Mouse (Mus musculus) brain, embryonic 14.5 days (tissue): ENCODE results near the gene Add2. TPM values are rescaled to one million over a fixed set of nuclear protein-coding genes. Genes with fewer than 3 reads are reported as not detected.

Source experiments
- DNase-seq: peaks from one replicate; pipeline ENCODE4 v3.0.0-alpha.2; 2011; ENCODE audit warnings: low read depth
- CTCF ChIP-seq: fragments of 200-500 bp; IDR thresholded peaks from 2 replicates; pipeline ENCODE4 v1.5.1; 2012; ENCODE audit warnings: inconsistent platforms, mild to moderate bottlenecking, moderate library complexity, borderline replicate concordance; ENCODE audit not compliant: insufficient read depth, insufficient read length; ENCODE audit errors: extremely low read depth
- POLR2A ChIP-seq: fragments of 200-500 bp; IDR thresholded peaks from 2 replicates; pipeline ENCODE4 v1.6.1; 2012; ENCODE audit warnings: mild to moderate bottlenecking, inconsistent platforms, borderline replicate concordance; ENCODE audit not compliant: poor library complexity, insufficient read depth, insufficient read length, severe bottlenecking; ENCODE audit errors: extremely low read depth
- polyA plus RNA-seq: library from polyadenylated mRNA; depleted of rRNA; stranded (reverse); fragments of >200 nt; gene quantifications from 2 replicates; pipeline ENCODE4 v1.2.3, GENCODE M21; 2012

The Add2 gene
- polyA plus RNA-seq, 1 experiment: 191 TPM

- TF ChIP-seq POLR2A (no peak), CTCF (no peak)
- DNase-seq: no peak
Observed at GRCm38 (mm10) chr6:86026632-86027292, 1.7 kb upstream of the Add2 start.

DNA sequence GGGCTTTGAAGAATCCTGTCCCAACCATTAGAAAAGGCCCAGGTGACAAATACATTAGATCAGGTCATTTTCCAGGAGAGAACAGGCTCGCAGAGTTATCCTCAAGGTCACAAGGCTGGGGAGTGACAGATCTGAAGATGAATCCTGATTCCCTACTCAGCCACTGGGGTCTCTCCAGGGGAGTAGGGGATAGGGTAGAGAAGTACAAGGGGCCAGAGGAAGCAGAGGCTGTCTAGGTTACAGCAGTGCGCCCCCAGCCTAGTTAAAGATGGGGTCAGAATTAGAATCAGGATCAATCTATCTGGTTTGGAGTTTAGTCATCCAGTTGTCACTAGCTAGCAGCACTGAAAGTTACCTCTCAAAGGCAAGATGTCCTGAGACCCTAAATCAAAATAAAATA, 331 bp upstream of the Add2 start:
- DNase-seq: no peak
- TF ChIP-seq CTCF: no peak
- TF ChIP-seq POLR2A: no peak

DNA sequence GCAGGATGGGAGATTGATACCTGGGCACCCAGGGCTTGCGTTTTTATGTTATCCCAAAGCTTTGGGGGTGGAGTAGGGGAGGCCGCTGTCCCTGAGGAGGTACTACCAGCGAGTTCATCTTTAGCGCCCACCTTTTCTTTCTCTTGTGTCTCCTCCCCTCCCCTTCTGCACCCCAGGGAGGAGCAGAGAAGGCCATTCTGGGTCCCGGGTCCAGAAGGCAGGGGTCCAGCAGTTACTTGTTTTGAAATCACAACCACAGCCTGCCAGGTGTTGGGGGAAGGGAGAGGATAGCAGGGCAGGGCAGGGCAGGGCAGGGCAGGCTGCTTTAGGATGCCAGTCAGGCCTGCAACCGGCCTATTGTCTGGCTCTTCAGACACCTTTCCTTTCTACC, 837 bp downstream of the Add2 start:
- peak; percentile 39 for DNase-seq
- TF ChIP-seq POLR2A (no peak), CTCF (no peak)

DNA sequence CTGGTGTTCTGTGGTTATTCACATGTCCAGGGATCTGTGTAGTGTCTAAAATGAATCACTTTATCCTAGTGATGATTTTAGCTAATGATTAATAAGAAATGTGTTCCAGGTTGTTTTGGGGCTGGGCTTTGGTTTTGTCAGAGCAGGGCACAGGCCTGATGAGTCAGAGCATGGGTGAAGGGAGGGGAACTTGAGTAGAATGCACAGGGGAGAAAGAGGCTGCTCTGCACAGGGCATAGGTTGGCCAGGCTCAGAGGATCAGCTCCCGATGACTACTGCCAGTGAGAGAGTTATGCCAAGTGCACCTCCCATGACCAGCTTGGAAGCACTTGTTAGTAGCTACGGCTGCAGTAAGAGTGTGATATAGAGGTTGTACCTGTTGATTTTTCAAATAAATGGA, 3.0 kb downstream of the Add2 start:
- DNase-seq: no peak
- no peak for TF ChIP-seq CTCF
- TF ChIP-seq POLR2A: no peak

DNA sequence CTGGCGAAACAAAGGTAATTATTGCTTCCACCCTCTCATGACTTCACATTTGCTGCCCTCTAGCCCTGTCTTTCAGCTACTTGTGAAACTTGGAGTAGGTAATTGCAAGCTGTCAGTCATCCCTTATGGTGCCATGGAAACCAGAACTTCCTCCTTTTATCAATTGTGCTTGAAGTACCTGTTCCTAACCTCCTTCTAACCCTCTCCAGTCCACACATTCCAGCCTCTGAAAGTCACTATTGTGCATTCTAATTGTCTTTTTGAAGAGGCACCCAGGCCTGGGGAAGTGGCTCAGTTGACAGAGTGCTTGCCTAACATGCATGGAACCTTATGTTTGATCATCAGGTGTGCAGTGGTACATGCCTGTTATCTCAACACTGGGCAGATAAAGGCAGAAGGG, 5.2 kb downstream of the Add2 start:
- no peak for DNase-seq
- no peak for TF ChIP-seq CTCF
- no peak for TF ChIP-seq POLR2A

GRCm38 (mm10) chr6:86038901-86039300, 10.4 kb downstream of the Add2 start:
- no peak for DNase-seq
- TF ChIP-seq POLR2A (no peak), CTCF (no peak)

DNA sequence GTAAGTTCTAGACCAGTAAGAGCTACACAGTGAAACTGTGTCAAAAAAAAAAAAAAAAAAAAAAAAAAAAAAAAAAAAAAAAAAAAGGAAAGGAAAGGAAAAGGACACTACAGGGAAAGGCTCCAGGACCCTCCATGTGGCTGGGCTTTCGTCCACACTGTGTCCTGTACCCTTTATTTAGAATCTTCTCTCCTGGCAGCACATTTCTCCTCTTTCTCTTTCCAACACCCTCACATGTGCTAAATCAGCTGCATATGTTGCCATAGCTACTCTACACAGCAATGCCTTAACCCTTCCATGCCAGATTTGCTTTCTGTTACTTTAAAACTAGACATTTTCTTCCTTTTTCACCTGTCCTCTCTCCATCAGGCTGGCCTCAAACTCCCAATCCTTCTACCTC, 11.7 kb downstream of the Add2 start:
- DNase-seq: peak; percentile 62
- no peak for TF ChIP-seq POLR2A
- TF ChIP-seq CTCF: no peak

DNA sequence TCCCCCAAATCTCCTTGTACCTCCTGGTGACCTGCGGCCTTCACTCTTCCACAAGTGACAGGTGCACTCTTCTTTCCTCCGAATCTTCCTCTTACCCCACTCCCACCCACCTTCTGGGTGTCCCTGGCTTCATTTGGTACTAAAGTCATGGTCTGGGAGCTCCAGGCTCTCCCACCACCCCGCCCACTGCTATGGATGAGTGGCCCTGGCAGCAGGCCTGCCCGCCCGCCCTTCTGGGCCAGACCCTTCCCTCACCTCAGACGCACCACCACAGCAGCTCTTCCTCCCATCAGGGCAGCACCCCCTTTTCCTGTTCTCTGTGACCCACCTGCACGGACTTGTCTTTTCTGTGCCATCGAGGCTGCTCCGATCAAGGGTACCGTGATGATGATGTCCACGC, 19.0 kb downstream of the Add2 start:
- TF ChIP-seq POLR2A (no peak), CTCF (no peak)
- DNase-seq: no peak

DNA sequence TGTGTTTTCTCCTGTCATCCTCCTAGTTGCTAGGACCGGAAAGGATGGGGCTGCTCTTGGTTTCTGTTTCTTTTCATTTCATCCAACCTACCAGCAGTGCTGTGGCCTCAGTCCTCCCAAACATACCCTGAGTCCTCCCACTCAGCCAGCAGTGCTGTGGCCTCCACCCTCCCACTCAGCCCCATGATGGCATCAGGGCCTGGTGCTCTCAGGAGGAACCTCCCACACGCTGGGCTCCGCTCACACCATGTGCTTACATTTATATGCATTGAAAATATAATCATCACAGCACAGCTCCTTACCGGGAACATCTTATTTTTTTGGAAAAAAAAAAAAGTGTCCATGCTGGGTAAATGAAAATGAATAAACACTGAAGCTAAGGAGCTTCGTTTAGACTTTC, 20.0 kb downstream of the Add2 start:
- no peak for DNase-seq
- TF ChIP-seq POLR2A (no peak), CTCF (no peak)

- DNase-seq: no peak
- no peak for TF ChIP-seq POLR2A
- TF ChIP-seq CTCF: no peak
Observed at GRCm38 (mm10) chr6:86050586-86051268, 22.2 kb downstream of the Add2 start.

DNA sequence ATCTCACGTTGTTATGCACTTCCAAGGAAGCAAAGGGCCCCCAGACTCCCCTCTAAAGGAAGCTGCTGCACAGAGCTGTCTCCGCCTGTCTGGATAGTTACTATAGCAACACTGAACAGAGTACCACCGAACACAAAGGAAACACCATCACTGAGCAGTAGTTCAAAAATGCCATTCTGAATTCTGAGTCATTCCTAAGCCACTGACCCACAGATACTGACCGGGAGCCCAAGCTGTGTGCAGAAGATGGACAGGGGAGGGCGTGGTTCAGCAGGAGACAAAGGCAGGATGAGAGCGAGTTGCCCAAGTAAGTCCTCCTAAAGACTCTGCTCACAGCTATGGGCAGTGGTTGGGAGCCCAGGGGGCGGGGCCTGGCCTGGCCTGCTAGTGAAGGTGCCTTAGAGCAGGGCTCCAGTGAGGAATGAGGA, 23.6 kb downstream of the Add2 start:
- TF ChIP-seq POLR2A: no peak
- no peak for TF ChIP-seq CTCF
- DNase-seq: peak; percentile 90

DNA sequence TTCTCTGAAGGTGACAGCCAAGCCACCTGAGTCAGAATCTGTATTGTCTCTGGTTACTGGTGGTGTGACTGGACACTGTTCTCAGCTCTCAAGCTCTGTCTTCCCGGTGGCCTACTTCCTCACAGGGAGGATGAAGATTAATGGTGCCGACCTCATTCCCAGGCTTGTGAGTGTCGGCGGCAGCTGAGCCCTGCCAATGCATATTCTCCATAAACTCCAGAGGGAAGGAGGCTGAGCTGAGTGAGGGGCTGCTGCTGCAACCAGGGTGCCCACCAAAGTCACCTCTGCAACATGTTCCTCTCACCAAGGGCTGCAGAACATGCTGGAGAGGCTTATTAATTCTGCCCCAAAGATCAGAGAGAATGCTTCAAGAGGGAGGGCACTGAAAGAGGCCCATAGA, 24.1 kb downstream of the Add2 start:
- TF ChIP-seq CTCF (no peak), POLR2A (no peak)
- DNase-seq: peak; percentile 72
